Mouse (Mus musculus) erythroid progenitor cell, adult 5-6 weeks (primary cell): ENCODE data around the gene Gm42791. TPM values are rescaled to one million over a fixed set of nuclear protein-coding genes. Genes with fewer than 3 reads are reported as not detected.
A peak's percentile ranks its signal among the peaks of the same experiment; 100 is the strongest.

ENCODE experiments used
- ATAC-seq: replicated peaks from 2 replicates; pipeline ENCODE4 v1.8.0; 2016; ENCODE audit warnings: moderate number of reproducible peaks, mild to moderate bottlenecking, moderate TSS enrichment, inconsistent platforms; ENCODE audit not compliant: poor library complexity, low FRiP score, severe bottlenecking
- total RNA-seq, 2 experiments: library from RNA; stranded (forward) in 1 of 2; stranded (reverse) in 1 of 2; fragments of 150-400 nt in 1 of 2; fragments of 186-747, 209-891 nt in 1 of 2; gene quantifications; 2 replicates each; pipeline versions ENCODE4 v1.2.3 to v1.2.4; 2015 to 2017; ENCODE audit warnings: low replicate concordance in 2 of 2

Gm42791 gene
- total RNA-seq, 2 experiments from 2014 or later: not detected

- ATAC-seq: no peak
Measured at GRCm38 (mm10) chr5:148899361-148899760, 95.6 kb downstream of the Gm42791 start.

DNA sequence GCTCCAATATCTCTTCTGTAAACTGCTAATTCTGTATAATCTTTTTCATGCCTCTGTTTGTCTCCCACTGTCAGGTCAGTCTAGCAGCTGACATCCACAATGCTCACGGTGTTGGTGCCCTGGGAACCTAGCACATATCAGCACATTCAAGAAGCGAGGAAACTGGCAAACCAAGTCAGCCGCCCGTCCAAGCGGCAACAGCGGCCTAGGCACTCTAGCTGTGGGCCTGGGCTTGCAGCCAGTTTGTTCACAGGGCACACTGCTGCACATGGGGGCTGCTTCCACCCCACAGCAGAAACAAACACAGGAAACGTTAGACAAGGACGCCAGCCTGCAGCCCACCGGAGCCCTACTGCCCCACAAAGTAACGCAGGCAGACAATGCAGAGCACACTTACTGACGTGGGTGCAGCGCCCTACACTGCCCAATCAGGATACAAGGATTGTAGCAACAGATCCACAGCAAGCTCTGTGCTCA lies 97.0 kb downstream of the Gm42791 start:
- peak; percentile 65 for ATAC-seq

GRCm38 (mm10) chr5:148897069-148897702 lies 97.8 kb downstream of the Gm42791 start:
- ATAC-seq: peak; percentile 92

DNA sequence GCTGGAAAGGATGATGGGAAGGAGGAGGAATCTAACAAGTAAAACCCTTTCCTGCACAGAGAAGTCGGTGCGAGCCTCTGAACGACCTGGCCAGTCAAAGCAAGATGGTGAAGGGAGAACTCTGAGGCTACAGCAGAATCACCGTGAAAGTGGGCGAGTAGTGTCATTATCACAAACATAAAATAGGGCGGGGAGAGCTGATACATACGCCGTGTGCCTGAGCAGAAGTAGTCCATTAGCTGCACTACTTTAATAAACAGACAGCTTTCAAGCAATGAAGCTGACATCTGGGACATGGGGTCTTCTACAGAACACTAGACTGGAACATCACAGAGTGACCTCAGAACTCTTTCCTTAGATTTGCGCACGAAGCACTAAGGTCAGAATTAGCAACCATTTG lies 98.4 kb downstream of the Gm42791 start:
- ATAC-seq: peak; percentile 51

- ATAC-seq: no peak
Measured at GRCm38 (mm10) chr5:148895833-148896232, 99.1 kb downstream of the Gm42791 start.

DNA sequence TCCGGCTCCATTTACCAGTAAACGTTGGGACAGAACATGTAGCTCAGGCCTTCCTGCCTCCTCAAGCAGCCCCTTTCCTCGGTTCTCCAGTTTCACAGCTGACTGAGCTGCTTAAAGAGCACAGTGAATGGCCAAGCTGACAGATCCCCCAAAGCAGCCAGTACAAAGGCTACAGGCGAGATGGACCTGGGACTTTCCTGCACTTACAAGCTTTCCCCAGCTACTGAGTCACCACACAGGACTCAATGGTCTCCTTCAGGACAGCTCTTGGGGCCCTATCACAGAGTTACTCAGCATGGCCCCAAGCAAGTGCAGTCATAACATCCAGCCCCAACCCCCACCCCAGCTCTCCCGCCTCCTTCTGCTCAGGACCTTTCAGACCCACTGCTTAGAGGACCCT lies 99.9 kb downstream of the Gm42791 start:
- no peak for ATAC-seq

DNA sequence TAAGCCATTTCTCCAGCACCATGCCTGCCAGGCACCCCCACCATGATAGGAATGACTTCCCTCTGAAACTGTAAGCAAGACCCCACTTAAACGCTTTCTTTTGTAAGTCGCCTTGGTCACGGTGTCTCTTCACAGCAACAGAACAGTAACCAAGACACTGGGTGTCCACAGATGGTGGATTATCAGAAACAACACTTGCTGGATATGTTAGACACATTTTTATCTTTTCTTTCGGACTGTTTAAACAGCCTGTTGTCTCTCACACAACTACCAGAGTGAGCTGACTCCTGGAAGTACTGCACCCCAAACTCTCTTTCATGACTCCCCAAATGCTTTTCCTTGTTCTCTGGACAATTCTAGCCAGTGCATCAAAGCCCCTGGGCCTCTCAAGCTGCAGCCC lies 104.7 kb downstream of the Gm42791 start:
- no peak for ATAC-seq

DNA sequence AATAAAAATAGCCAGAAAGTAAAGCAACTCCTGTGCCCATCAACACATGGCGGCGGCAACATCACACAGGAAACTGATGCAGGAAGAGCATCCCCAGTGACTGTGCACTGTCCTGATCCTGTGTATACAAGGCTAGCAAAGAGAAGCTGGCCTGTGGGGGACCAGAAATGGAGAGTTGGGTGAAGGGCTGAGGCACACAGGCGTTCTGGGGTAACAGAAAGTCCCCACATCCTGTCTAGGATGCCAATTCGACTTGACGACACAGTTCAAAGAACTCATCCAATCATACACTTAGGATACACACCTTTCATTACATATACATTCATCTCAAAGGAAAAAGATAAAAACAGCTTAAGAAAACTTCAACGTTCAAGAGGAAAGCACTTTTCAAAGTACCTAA lies 106.9 kb downstream of the Gm42791 start:
- no peak for ATAC-seq

DNA sequence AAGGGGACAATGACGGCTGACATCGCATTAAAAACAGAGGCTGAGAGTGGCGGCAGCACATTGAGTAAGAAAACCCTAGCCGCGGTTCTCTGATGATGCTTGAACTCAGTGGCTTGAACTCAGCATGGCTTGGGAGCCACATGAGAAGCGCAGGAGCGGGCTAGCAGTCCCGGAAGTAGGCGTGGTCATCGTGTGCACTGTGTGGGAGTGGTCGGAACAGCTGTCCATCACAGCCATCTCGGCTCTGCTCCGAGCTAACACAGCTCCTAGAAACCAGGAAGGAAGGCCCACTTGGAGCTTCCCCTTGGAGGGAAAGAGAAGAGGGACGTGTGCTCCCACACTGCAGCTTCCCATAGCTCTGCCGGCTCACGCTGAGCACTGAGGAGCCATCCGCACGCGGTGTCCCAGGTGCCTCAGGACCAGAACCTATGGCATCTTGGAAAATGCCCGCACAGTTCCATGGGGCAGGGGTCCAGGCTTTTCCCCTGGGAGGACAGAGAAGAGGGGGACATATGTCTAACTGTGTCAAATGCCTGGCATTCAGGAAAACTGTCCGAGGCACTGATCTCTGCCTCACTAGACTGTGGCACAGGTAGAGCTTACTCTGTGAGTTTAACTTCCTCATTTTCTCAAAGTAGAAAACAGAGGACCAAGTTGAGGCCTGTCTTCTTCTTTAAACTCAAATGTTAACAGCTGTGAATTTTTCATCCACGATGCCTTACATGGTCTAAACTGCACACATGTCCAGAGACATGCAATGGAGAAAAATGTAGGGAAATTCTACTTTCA lies 108.9 kb downstream of the Gm42791 start:
- ATAC-seq: no peak

GRCm38 (mm10) chr5:148883671-148884070 lies 111.3 kb downstream of the Gm42791 start:
- no peak for ATAC-seq

DNA sequence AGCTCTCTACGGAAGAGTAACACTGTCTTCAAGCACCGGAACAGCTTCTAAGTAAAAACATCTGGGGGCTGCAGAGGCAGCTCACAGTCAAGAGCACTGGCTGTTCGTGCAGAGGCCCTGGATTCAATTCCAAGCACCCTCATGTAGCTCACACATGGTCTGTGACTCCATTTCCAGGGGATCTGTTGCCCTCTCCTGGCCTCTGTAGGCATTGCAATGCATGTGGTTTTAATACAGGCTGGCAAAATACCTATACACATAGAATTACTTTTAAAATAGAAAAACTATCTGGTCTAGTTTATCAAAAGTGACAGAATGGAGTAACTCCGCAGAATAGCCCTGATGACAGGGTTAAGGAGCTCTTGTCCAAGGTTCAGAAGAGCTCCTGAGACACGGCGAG lies 115.7 kb downstream of the Gm42791 start:
- 0 out of 2 replicates have a peak, but pooled peaks have one; percentile 66 for ATAC-seq

GRCm38 (mm10) chr5:148873116-148873515 lies 121.8 kb downstream of the Gm42791 start:
- ATAC-seq: no peak

- ATAC-seq: no peak
Measured at GRCm38 (mm10) chr5:148869583-148869982, 125.4 kb downstream of the Gm42791 start.

- ATAC-seq: no peak
Measured at GRCm38 (mm10) chr5:148867766-148868165, 127.2 kb downstream of the Gm42791 start.

- ATAC-seq: no peak
Measured at GRCm38 (mm10) chr5:148867171-148867570, 127.8 kb downstream of the Gm42791 start.

DNA sequence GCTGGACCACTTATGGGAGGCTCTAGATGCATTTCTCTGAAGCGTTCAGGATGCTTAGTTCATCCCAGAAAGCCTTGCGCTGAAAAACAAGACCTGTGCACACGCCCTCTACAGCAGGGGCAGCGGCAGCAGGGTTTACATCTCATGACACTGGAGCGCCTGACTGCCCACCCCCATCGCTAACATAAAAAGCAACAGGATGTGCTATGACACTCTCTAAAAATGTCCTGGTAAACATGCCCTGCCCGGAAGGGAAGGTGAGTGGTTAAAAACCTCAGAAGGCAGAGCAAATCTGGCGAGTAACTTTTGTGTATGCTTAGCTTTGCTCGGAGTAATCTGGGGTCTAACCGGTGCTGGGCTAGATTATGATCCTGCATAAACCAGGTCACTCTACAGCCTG lies 128.4 kb downstream of the Gm42791 start:
- no peak for ATAC-seq

- ATAC-seq: no peak
Measured at GRCm38 (mm10) chr5:148863409-148863808, 131.5 kb downstream of the Gm42791 start.

DNA sequence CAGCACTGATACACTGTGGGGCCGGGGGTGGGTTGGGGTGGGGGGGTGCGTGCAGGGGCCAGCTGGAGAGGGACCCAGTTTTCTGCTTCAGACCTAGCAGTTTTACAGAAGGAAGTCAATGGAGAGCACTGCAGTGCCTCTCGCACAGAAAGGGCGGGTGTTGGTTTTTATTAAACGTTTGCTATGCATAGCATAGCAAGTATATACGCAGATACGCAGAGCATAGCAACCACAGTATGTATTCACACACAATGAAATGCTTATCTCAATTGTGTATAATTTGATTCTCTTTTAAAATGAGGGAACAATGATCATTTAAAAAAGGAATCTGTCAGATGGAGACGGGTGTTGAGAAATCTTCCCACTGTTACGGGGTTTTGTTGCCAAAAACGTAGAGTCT lies 132.1 kb downstream of the Gm42791 start:
- no peak for ATAC-seq

DNA sequence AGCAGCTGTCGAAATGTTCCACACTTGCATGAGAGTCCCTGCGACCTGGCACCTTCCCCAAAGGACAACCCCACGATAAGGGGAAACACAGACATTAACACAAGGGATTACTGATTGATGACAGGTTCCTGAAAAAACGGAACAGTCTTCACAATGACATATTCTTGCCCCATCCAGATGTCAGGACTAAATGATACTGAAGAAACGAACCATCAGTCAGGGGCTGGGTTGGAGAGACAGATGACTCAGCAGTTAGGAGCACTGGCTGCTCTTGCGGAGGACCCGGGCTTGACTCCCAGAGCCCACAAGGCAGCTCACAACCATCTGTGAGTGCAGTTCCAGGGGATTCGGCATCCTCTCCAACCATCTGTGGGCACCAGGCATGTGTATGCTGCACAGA lies 132.8 kb downstream of the Gm42791 start:
- ATAC-seq: no peak

DNA sequence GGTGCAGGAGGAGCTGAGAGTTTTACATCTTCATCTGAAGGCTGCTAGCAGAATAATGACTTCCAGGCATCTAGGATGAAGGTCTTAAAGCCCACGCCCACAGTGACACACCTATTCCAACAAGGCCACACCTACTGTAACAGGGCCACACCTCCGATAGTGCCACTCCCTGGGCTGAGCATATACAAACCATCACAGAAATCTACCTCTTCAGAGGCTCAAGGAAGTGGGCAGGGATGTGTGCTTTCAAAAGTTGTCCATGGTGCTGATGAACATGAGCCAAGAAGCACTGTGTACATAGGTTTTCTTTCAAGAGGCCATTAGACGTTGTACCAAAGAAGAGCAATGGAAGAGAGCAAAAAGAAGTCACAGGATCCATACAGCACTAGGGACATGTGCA lies 137.4 kb downstream of the Gm42791 start:
- no peak for ATAC-seq

- no peak for ATAC-seq
Measured at GRCm38 (mm10) chr5:148855047-148855446, 139.9 kb downstream of the Gm42791 start.
